Mouse (Mus musculus) kidney, postnatal 0 days (tissue): ENCODE measurements around the gene Mfap2. TPM values are rescaled to one million over a fixed set of nuclear protein-coding genes. Genes with fewer than 3 reads are reported as not detected.

Source experiments
- ATAC-seq: fragments of 200-750 bp; cut with Nextera tagmentation; replicated peaks from 2 replicates; pipeline ENCODE4 v1.8.0; 2017; ENCODE audit warnings: low read depth, moderate number of reproducible peaks, moderate TSS enrichment, moderate library complexity; ENCODE audit not compliant: low FRiP score
- DNase-seq: peaks from one replicate; pipeline ENCODE4 v3.0.0-alpha.2; 2016; ENCODE audit warnings: low spot score
- H3K27ac ChIP-seq: fragments of 300-500 bp; sonication (generic); 2 replicates; pipeline ENCODE4 v1.5.1; 2014; ENCODE audit warnings: mild to moderate bottlenecking
- H3K27me3 ChIP-seq: fragments of 300-500 bp; sonication (generic); 2 replicates; pipeline ENCODE4 v1.6.1; 2014; ENCODE audit warnings: low read length, mixed read lengths; ENCODE audit not compliant: insufficient read depth
- H3K36me3 ChIP-seq: fragments of 300-500 bp; sonication (generic); 2 replicates; pipeline ENCODE4 v1.6.1; 2014; ENCODE audit warnings: low read length, mixed read lengths; ENCODE audit not compliant: insufficient read depth
- H3K4me1 ChIP-seq: fragments of 300-500 bp; sonication (generic); replicated peaks from 2 replicates; pipeline ENCODE4 v1.6.1; 2014; ENCODE audit warnings: antibody characterized with exemption, low read length, mixed read lengths; ENCODE audit not compliant: insufficient read depth
- H3K4me2 ChIP-seq: fragments of 300-500 bp; sonication (generic); 2 replicates; pipeline ENCODE4 v1.6.1; 2014; ENCODE audit warnings: mild to moderate bottlenecking, low read length, moderate library complexity, mixed read lengths
- H3K4me3 ChIP-seq: fragments of 300-500 bp; sonication (generic); replicated peaks from 2 replicates; pipeline ENCODE4 v1.5.1; 2014; ENCODE audit warnings: low read depth, low read length
- H3K9ac ChIP-seq: fragments of 300-500 bp; sonication (generic); 2 replicates; pipeline ENCODE4 v1.6.1; 2014; ENCODE audit warnings: low read depth, low read length
- H3K9me3 ChIP-seq: fragments of 300-500 bp; sonication (generic); replicated peaks from 2 replicates; pipeline ENCODE4 v1.6.1; 2016; ENCODE audit warnings: low read length, inconsistent platforms, mixed read lengths
- CTCF ChIP-seq: IDR thresholded peaks from 2 replicates; pipeline ENCODE4 v1.5.1; 2016; ENCODE audit warnings: antibody characterized with exemption, low read depth, mild to moderate bottlenecking, moderate library complexity
- WGBS: fragments of 180-500 bp; shearing (Covaris S2); extraction: QIAGEN DNeasy Blood & Tissue Kit; methylation state at CpG from one replicate; pipeline ENCODE4 v1.1.7; 2014; 5-methylcytosine and 5-hydroxymethylcytosine counted together
- polyA plus RNA-seq: library from polyadenylated mRNA; unstranded; fragments of >200 nt; fragmentation: Nextera tagmentation; extraction: Ambion mirVana; gene quantifications from 2 replicates; pipeline ENCODE4 v1.2.1, GENCODE M21; 2015

Mfap2 gene
- polyA plus RNA-seq, 1 experiment from 2014 or later: 330 TPM

GRCm38 (mm10) chr4:141017657-141018436, 7.6 kb downstream of the Mfap2 start:
- 81% methylated on average over 29 of the region's 29 CpGs for WGBS
- Histone ChIP-seq H3K9ac (no peak overlapping the region), H3K4me2 (no peak overlapping the region), H3K27ac (no peak overlapping the region), H3K4me3 (no peak overlapping the region), H3K9me3 (no peaks in the 10 kb centered on the region), H3K36me3 (peaks cover 18% of the 10 kb centered on the region; the same call in 1 of the 2 replicates), H3K4me1 (peaks cover 9% of the 10 kb centered on the region; the same call in 1 of the 2 replicates), H3K27me3 (no peaks in the 10 kb centered on the region)
- DNase-seq (no peak), ATAC-seq (no peak)
- peak; percentile 36; the same call in 1 of the 2 replicates for TF ChIP-seq CTCF

GRCm38 (mm10) chr4:141020220-141020619, 10.0 kb downstream of the Mfap2 start:
- H3K9me3 ChIP-seq: no peaks in the 10 kb centered on the region
- ATAC-seq: no peak
- TF ChIP-seq CTCF: no peak
- peaks cover 24% of the 10 kb centered on the region; the same call in 1 of the 2 replicates for H3K36me3 ChIP-seq
- no peaks in the 10 kb centered on the region for H3K27me3 ChIP-seq
- H3K9ac ChIP-seq: no peak overlapping the region
- DNase-seq: no peak
- peak overlapping the region; percentile 85; the same call in 1 of the 2 replicates for H3K27ac ChIP-seq
- no peak overlapping the region for H3K4me2 ChIP-seq
- peaks cover 9% of the 10 kb centered on the region; the same call in 1 of the 2 replicates for H3K4me1 ChIP-seq
- 80% methylated on average over 17 of the region's 17 CpGs for WGBS
- H3K4me3 ChIP-seq: no peak overlapping the region

GRCm38 (mm10) chr4:141020811-141021613, 10.8 kb downstream of the Mfap2 start:
- no peak overlapping the region for H3K4me3 ChIP-seq
- H3K4me1 ChIP-seq: peaks cover 9% of the 10 kb centered on the region; the same call in 1 of the 2 replicates
- H3K4me2 ChIP-seq: peak overlapping the region; percentile 13; the same call in 1 of the 2 replicates
- no peaks in the 10 kb centered on the region for H3K27me3 ChIP-seq
- TF ChIP-seq CTCF: no peak
- peaks cover 30% of the 10 kb centered on the region; the same call in 1 of the 2 replicates for H3K36me3 ChIP-seq
- WGBS: 13% methylated on average over 14 of the region's 14 CpGs
- no peaks in the 10 kb centered on the region for H3K9me3 ChIP-seq
- ATAC-seq (peak; percentile 26; the same call in 1 of the 2 replicates), DNase-seq (peak; percentile 83)
- peak overlapping the region; percentile 85 for H3K27ac ChIP-seq
- H3K9ac ChIP-seq: no peak overlapping the region

DNA sequence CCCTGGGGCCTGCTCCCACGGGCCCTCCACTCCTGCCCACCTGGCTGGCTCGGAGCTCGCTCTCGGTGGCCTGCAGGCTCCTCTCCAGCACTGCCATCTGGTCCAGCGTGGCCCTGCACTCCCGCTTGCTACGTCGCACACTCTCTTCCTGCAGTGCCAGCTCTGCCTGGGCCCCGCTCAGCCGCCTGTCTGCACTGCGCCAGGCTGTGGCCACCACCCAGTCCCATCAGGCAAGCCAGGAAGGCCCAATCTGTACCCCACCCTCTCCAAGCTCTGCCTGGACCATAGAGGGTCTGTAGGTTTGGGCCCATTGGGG, 11.4 kb downstream of the Mfap2 start:
- Histone ChIP-seq H3K27ac (peak overlapping the region; percentile 85), H3K36me3 (peaks cover 33% of the 10 kb centered on the region; the same call in 1 of the 2 replicates), H3K27me3 (no peaks in the 10 kb centered on the region), H3K9me3 (no peaks in the 10 kb centered on the region), H3K4me3 (no peak overlapping the region), H3K4me1 (peaks cover 9% of the 10 kb centered on the region; the same call in 1 of the 2 replicates), H3K9ac (no peak overlapping the region), H3K4me2 (no peak overlapping the region)
- 0 out of 2 replicates have a peak, but pooled peaks have one; percentile 6 for ATAC-seq
- no peak for DNase-seq
- WGBS: 55% methylated on average over 11 of the region's 11 CpGs
- TF ChIP-seq CTCF: no peak

DNA sequence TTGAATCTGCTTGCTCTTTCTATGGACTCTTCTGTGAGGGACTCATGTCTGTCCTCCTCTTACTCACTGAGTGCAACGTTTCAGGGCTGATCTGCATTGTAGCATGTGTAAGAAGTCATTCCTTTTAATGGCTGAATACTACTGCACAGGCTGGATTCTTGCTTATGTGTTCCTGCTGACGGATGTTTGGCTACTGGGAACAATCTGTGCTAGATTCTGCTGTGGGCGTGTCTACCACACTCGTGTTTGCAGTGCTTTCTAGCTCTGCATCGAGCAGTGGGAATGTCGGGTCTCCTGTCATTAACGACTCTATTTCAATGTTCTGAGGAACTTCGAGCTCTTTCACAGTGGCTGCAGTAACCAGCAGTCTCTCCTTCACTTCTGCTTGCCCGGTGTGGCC, 13.8 kb downstream of the Mfap2 start:
- TF ChIP-seq CTCF: no peak
- 57% methylated on average over 9 of the region's 9 CpGs for WGBS
- Histone ChIP-seq H3K9me3 (no peaks in the 10 kb centered on the region), H3K4me3 (no peak overlapping the region), H3K27ac (no peak overlapping the region), H3K36me3 (peaks cover 32% of the 10 kb centered on the region; the same call in 1 of the 2 replicates), H3K4me2 (no peak overlapping the region), H3K27me3 (no peaks in the 10 kb centered on the region), H3K4me1 (peaks cover 9% of the 10 kb centered on the region; the same call in 1 of the 2 replicates), H3K9ac (no peak overlapping the region)
- DNase-seq (peak; percentile 49), ATAC-seq (no peak)

DNA sequence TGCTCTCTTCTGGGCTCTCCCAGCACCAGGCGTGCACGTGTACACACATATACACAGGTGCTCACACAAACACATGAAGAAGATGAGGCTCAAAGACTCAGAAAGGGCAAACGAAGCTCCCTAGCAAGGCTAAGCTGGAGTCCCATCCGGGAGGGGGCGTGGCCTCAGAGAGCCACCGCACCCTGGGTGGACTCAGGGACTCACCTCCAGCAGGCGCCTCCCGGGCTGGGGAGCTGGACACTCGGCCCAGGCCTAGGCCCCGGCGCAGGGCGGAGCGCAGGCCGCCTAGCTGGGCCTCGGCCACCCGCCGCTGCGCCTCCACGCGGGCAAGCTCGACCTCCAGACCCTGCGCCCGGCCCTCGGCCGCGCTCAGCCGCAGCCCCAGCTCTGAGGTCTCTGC, 14.8 kb downstream of the Mfap2 start:
- 85% methylated on average over 27 of the region's 27 CpGs for WGBS
- TF ChIP-seq CTCF: no peak
- peaks cover 33% of the 10 kb centered on the region for H3K36me3 ChIP-seq
- H3K9me3 ChIP-seq: no peaks in the 10 kb centered on the region
- H3K4me2 ChIP-seq: no peak overlapping the region
- H3K4me1 ChIP-seq: peaks cover 9% of the 10 kb centered on the region; the same call in 1 of the 2 replicates
- DNase-seq (no peak), ATAC-seq (no peak)
- no peak overlapping the region for H3K9ac ChIP-seq
- no peaks in the 10 kb centered on the region for H3K27me3 ChIP-seq
- no peak overlapping the region for H3K4me3 ChIP-seq
- H3K27ac ChIP-seq: no peak overlapping the region
